Mouse (Mus musculus) left cerebral cortex, adult 2 months (tissue): ENCODE measurements around the gene Car6. TPM values are rescaled to one million over a fixed set of nuclear protein-coding genes. Genes with fewer than 3 reads are reported as not detected.

Experiments
- DNase-seq, 2 experiments: peaks; one replicate each; pipeline ENCODE4 v3.0.0; 2021 to 2022; ENCODE audit warnings: low spot score in 2 of 2, mixed read lengths in 1 of 2; ENCODE audit errors: extremely low spot score in 1 of 2
- H3K27ac ChIP-seq: fragments of 200-600 bp; 2 replicates; pipeline ENCODE4 v1.8.1; 2022
- H3K4me3 ChIP-seq: fragments of 200-600 bp; 2 replicates; pipeline ENCODE4 v1.8.1; 2022
- CTCF ChIP-seq: fragments of 200-600 bp; IDR thresholded peaks from 2 replicates; pipeline ENCODE4 v1.8.1; 2022; ENCODE audit warnings: antibody characterized with exemption, mild to moderate bottlenecking, moderate library complexity
- intact Hi-C: fragments of 180-260 bp; cut with DNase I; formaldehyde crosslinking; loops from one replicate; pipeline ENCODE4 v1.15.1; 2025
- total RNA-seq, 2 experiments: library from RNA; stranded (reverse); gene quantifications; 2 replicates each; pipeline ENCODE4 v1.2.3; 2021

The Car6 gene
- total RNA-seq, 2 experiments from 2014 or later: not detected

- intact Hi-C loops: no loop called here
- DNase-seq: no peak
- TF ChIP-seq CTCF: no peak; the same call in none of the 2 replicates
- no peak overlapping the region for H3K27ac ChIP-seq
- no peak overlapping the region for H3K4me3 ChIP-seq
Measured at GRCm38 (mm10) chr4:150174027-150174426, 27.1 kb downstream of the Car6 start.

GRCm38 (mm10) chr4:150173281-150173680 is 27.9 kb downstream of the Car6 start:
- H3K27ac ChIP-seq: no peak overlapping the region
- DNase-seq: peak; percentile 29 to 31
- no peak overlapping the region for H3K4me3 ChIP-seq
- TF ChIP-seq CTCF: peak; percentile 67
- intact Hi-C loops: no loop called here

- no peak for TF ChIP-seq CTCF
- intact Hi-C loops: no loop called here
- H3K4me3 ChIP-seq: no peak overlapping the region
- H3K27ac ChIP-seq: no peak overlapping the region
- no peak for DNase-seq
Measured at GRCm38 (mm10) chr4:150172107-150172506, 29.0 kb downstream of the Car6 start.

GRCm38 (mm10) chr4:150168406-150168805 is 32.7 kb downstream of the Car6 start:
- peak in 1 of 2 experiments; percentile 14 for DNase-seq

DNA sequence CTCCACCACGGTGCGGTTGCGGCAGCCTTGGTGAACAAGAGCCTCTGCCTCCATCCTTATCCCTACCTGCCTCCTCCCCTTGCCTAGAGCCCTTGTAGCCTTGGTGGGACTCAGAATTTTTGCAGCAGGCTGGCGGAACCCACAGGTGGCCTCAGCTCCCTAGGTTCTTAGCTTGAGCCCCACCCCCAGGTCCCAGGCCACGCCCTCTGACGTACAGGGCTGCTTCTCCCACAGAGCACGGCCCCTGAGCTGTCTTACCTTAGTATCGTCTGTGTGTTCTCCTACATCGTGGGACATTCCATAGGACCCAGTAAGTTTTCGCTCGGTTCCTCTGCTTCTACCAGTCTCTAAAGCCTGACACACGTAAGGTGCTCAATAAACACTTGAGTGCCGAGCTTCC is 36.3 kb downstream of the Car6 start:
- intact Hi-C loops: no loop called here
- no peak for TF ChIP-seq CTCF
- DNase-seq: no peak
- H3K4me3 ChIP-seq: no peak overlapping the region
- no peak overlapping the region for H3K27ac ChIP-seq

More at GRCm38 (mm10) chr4:150168406-150168805, 32.7 kb downstream of the Car6 start:
- TF ChIP-seq CTCF: no peak
- Histone ChIP-seq H3K4me3 (no peak overlapping the region), H3K27ac (no peak overlapping the region)
- intact Hi-C loops: no loop called here

DNA sequence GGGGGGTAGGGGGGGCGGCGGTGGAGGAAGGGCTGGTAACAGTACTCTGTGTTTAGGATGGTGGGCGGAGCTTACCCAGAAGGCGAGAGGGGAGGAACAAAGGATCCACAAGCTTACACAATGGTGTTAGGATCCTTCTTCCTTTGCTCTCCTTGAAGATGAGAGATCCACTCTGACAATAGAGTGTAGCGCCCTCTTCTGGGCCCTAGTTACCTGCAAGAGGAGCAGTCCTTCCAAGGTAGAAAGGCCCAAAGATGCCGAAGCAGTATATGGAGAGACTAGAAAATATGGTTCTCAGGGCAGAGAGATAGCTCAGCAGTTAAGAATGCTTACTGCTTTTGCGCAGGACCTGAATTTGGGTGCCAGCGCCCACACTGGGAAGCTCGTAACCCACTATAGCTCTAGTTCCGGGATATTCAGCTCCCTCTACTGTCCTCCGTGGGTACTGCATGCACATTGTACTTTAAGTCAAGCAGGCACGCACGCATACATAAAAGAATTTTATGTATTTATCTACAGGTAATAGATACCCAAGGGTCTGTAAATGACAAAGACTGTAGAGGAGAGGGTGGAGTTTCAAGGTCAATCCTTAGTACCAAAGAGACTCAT is 38.5 kb downstream of the Car6 start:
- peak; percentile 39 for TF ChIP-seq CTCF
- Histone ChIP-seq H3K27ac (no peak overlapping the region), H3K4me3 (no peak overlapping the region)
- DNase-seq: no peak
- intact Hi-C loops: no loop called here

GRCm38 (mm10) chr4:150159458-150159857 is 41.7 kb downstream of the Car6 start:
- no peak for DNase-seq
- intact Hi-C loops: no loop called here
- Histone ChIP-seq H3K27ac (no peak overlapping the region), H3K4me3 (no peak overlapping the region)
- TF ChIP-seq CTCF: no peak; the same call in 1 of the 2 replicates

GRCm38 (mm10) chr4:150157348-150157882 is 43.7 kb downstream of the Car6 start:
- Histone ChIP-seq H3K27ac (no peak overlapping the region), H3K4me3 (no peak overlapping the region)
- no peak for DNase-seq
- intact Hi-C loops: no loop called here
- no peak; the same call in 1 of the 2 replicates for TF ChIP-seq CTCF

DNA sequence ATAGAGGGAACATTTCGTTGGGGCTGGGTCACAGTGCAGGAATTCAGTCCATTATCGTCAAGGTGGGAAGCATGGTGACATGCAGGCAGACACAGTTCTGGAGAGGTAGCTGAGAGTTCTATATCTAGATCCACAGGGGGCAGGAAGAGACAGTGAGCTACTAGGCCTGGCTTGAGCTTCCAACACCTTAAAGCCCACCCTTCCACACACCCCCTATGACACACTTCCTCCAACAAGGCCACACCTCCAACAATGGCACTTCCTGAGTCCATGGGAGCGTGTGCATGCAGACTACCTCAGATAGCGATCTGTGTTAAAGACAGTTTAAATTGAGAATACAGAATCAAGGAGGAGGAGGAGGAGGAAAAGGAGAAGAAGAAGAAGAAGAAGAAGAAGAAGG is 45.4 kb downstream of the Car6 start:
- Histone ChIP-seq H3K4me3 (no peak overlapping the region), H3K27ac (no peak overlapping the region)
- TF ChIP-seq CTCF: no peak
- DNase-seq: no peak
- intact Hi-C loops: no loop called here

DNA sequence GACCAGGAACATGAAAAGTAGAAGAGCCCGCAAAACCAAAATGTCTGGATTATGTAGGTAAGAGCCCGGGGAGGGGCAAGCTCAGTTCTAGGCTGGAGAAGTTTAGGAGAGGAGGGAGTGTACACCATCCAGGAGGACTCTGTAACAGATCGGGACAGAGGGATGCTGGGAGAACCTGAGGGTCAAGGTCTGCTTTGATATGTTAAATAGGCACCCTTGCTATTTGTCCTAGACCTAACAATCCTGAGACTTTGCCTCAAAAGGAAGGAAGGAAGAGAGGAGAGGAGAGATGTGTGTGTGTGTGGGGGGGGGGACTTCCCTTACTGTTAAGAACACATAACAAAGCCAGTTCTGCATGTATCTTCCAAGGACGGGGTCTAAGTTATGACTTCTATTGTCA is 45.8 kb downstream of the Car6 start:
- intact Hi-C loops: no loop called here
- H3K27ac ChIP-seq: no peak overlapping the region
- DNase-seq: no peak

GRCm38 (mm10) chr4:150152483-150152882 is 48.6 kb downstream of the Car6 start:
- no peak for TF ChIP-seq CTCF
- Histone ChIP-seq H3K4me3 (no peak overlapping the region), H3K27ac (no peak overlapping the region)
- no peak for DNase-seq
- intact Hi-C loops: no loop called here

More for the DNA sequence above, 45.8 kb downstream of the Car6 start:
- no peak overlapping the region for H3K4me3 ChIP-seq
- no peak for TF ChIP-seq CTCF

GRCm38 (mm10) chr4:150151045-150151444 is 50.1 kb downstream of the Car6 start:
- H3K4me3 ChIP-seq: no peak overlapping the region

GRCm38 (mm10) chr4:150146286-150146685 is 54.8 kb downstream of the Car6 start:
- intact Hi-C loops: no loop called here
- DNase-seq: no peak
- H3K4me3 ChIP-seq: no peak overlapping the region
- TF ChIP-seq CTCF: no peak
- no peak overlapping the region for H3K27ac ChIP-seq

More at GRCm38 (mm10) chr4:150151045-150151444, 50.1 kb downstream of the Car6 start:
- TF ChIP-seq CTCF: no peak; the same call in none of the 2 replicates
- no peak for DNase-seq
- H3K27ac ChIP-seq: no peak overlapping the region
- intact Hi-C loops: no loop called here
